Mouse (Mus musculus): ENCODE measurements at regions not wholly inside any gene's neighbourhood (a gene's known extent, or its start where the extent isn't known, plus 50 kb on each side); places are given as distances from the start of the nearest gene placed in this dataset.

DNA sequence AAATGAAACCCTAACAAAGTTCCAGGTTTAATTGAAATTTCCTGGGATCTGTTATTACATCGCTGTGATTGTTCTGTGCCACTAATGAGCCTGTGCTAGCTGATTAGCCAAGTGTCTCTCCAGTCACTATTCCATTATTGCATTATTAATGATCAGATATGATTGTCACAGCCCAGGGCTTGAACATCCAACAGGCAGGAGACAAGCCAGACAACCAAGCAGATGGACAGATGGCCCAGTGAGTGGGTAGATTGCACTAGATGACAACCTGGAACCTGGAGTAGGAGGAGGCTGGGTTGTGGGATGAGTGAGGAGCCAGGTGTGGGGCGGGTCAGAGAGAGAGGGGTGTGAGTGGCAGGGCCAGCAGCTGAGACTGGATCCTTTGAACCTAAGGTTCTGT, 161.6 kb downstream of the Trim29 start:
- Histone ChIP-seq H3K4me3 (ENCODE audit: low read depth, low read length) (no peak overlapping the region), H3K27me3 (ENCODE audit: insufficient read depth, low read length) (no peaks in the 10 kb centered on the region), H3K36me3 (replicated peaks) (no peaks in the 10 kb centered on the region), H3K9me3 (replicated peaks) (peaks cover 33% of the 10 kb centered on the region), H3K4me1 (ENCODE audit: insufficient read depth, low read depth, low read length) (no peaks in the 10 kb centered on the region)
- DNase-seq (ENCODE audit: low spot score) (no peak), ATAC-seq (ENCODE audit: extremely low read depth, insufficient number of reproducible peaks, low FRiP score, poor library complexity, severe bottlenecking) (no peak)
- TF ChIP-seq CTCF (IDR thresholded peaks at IDR 0.05; ENCODE audit: low read depth, low read length) (no peak), POLR2AphosphoS5 (IDR thresholded peaks at IDR 0.05; ENCODE audit: insufficient replicate concordance, low read depth, low read length) (no peak), GATA2 (IDR thresholded peaks at IDR 0.05; ENCODE audit: borderline replicate concordance, low read depth, low read length) (no peak), TAL1 (conservative IDR thresholded peaks at IDR 0.05; ENCODE audit: low read depth, low read length) (no peak), GATA1 (IDR thresholded peaks at IDR 0.05; ENCODE audit: borderline replicate concordance, low read length) (no peak)

DNA sequence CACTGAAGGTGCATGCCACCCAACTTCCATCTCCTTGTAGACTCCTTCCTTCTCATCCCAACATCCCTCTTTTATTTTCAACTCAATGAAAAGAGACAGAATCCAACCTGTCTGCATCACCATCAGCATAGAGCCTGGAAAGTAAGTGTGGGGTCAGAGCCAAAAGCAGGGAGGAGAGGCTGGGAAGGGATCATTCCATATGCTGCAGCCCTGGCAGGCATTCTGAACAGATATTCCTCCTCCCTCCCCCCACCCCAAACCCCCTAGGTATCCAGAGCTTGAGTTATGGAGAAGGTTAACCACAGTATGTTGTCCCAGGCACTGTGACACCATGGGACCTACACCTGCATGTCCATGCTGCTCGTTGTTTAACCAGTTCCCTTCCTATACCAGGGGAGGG, 162.5 kb downstream of the Trim29 start:
- no peak for DNase-seq (ENCODE audit: low spot score)
- H3K4me1 ChIP-seq (ENCODE audit: insufficient read depth, low read depth, low read length), result no peaks in the 10 kb centered on the region
- no peak overlapping the region for H3K4me3 ChIP-seq (ENCODE audit: low read depth, low read length)
- H3K36me3 ChIP-seq (replicated peaks), result no peaks in the 10 kb centered on the region
- no peak for ATAC-seq (ENCODE audit: extremely low read depth, insufficient number of reproducible peaks, low FRiP score, poor library complexity, severe bottlenecking)
- peaks cover 30% of the 10 kb centered on the region for H3K9me3 ChIP-seq (replicated peaks)
- no peak for TF ChIP-seq GATA1 (IDR thresholded peaks at IDR 0.05; ENCODE audit: borderline replicate concordance, low read length)
- no peak for TF ChIP-seq TAL1 (conservative IDR thresholded peaks at IDR 0.05; ENCODE audit: low read depth, low read length)
- no peak for TF ChIP-seq CTCF (IDR thresholded peaks at IDR 0.05; ENCODE audit: low read depth, low read length)
- TF ChIP-seq POLR2AphosphoS5 (IDR thresholded peaks at IDR 0.05; ENCODE audit: insufficient replicate concordance, low read depth, low read length), result no peak
- TF ChIP-seq GATA2 (IDR thresholded peaks at IDR 0.05; ENCODE audit: borderline replicate concordance, low read depth, low read length), result no peak
- no peaks in the 10 kb centered on the region for H3K27me3 ChIP-seq (ENCODE audit: insufficient read depth, low read length)

DNA sequence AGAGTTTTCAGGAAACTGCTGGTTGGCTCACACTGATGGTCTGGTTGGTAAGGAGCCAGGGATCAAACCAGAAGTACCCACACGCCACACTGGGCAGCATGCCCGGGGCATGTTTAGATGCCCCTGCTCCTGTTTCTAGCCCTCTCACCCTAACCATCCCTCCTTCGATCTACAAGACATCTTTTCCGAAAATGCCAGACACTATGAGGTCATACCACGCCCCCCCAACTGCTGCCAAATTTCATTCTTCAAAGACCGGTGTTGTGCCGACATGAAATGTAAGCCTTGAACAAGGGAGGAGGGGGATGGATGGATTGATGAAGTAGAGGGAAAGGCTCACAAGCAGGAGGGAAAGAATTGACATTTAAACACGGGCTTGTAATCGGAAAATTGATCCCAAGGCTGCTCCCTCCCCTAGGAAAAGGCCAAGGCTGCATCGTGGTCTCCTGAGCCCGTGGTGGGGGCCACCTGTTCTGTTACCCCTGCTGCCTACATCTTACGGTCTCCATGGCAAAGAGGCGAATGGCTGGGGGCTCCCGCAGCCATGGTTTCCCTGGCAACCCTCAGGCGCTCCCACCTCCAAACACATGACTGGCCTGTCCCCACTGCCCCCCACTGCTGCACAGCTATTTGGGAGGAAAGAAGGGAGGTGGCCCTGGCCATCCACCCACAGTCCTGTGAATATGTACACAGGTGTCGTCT, 163.1 kb downstream of the Trim29 start:
- Histone ChIP-seq H3K36me3 (replicated peaks) (no peaks in the 10 kb centered on the region), H3K27me3 (ENCODE audit: insufficient read depth, low read length) (no peaks in the 10 kb centered on the region), H3K4me3 (ENCODE audit: low read depth, low read length) (no peak overlapping the region), H3K9me3 (replicated peaks) (peaks cover 32% of the 10 kb centered on the region), H3K4me1 (ENCODE audit: insufficient read depth, low read depth, low read length) (no peaks in the 10 kb centered on the region)
- TF ChIP-seq GATA1 (IDR thresholded peaks at IDR 0.05; ENCODE audit: borderline replicate concordance, low read length) (no peak), TAL1 (conservative IDR thresholded peaks at IDR 0.05; ENCODE audit: low read depth, low read length) (no peak), POLR2AphosphoS5 (IDR thresholded peaks at IDR 0.05; ENCODE audit: insufficient replicate concordance, low read depth, low read length) (no peak), CTCF (IDR thresholded peaks at IDR 0.05; ENCODE audit: low read depth, low read length) (no peak)
- DNase-seq (ENCODE audit: low spot score), result no peak
- ATAC-seq (ENCODE audit: extremely low read depth, insufficient number of reproducible peaks, low FRiP score, poor library complexity, severe bottlenecking), result no peak

DNA sequence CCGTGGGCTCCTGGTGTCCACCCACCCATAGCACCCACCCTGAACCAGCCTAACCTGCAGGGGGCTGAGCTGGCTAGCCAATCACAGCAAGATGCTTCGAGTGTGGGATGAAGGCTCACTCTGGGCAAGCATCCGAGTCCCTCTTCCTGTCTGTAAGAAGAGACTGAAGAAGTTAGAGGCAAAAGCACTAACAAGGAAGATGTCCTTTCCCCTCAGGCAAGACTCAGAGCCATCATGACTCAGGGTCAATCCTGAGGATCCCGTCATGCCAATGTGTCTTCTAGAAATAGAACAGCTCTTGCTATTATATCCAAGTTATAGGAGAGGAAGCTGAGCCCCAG, 163.6 kb downstream of the Trim29 start:
- ATAC-seq (ENCODE audit: extremely low read depth, insufficient number of reproducible peaks, low FRiP score, poor library complexity, severe bottlenecking) (no peak), DNase-seq (ENCODE audit: low spot score) (no peak)
- H3K4me3 ChIP-seq (ENCODE audit: low read depth, low read length), result no peak overlapping the region
- TF ChIP-seq GATA1 (IDR thresholded peaks at IDR 0.05; ENCODE audit: borderline replicate concordance, low read length) (no peak), GATA2 (IDR thresholded peaks at IDR 0.05; ENCODE audit: borderline replicate concordance, low read depth, low read length) (no peak), TAL1 (conservative IDR thresholded peaks at IDR 0.05; ENCODE audit: low read depth, low read length) (no peak), CTCF (IDR thresholded peaks at IDR 0.05; ENCODE audit: low read depth, low read length) (no peak), POLR2AphosphoS5 (IDR thresholded peaks at IDR 0.05; ENCODE audit: insufficient replicate concordance, low read depth, low read length) (no peak)
- H3K9me3 ChIP-seq (replicated peaks), result peaks cover 31% of the 10 kb centered on the region
- no peaks in the 10 kb centered on the region for H3K36me3 ChIP-seq (replicated peaks)
- H3K4me1 ChIP-seq (ENCODE audit: insufficient read depth, low read depth, low read length), result no peaks in the 10 kb centered on the region
- H3K27me3 ChIP-seq (ENCODE audit: insufficient read depth, low read length), result no peaks in the 10 kb centered on the region

DNA sequence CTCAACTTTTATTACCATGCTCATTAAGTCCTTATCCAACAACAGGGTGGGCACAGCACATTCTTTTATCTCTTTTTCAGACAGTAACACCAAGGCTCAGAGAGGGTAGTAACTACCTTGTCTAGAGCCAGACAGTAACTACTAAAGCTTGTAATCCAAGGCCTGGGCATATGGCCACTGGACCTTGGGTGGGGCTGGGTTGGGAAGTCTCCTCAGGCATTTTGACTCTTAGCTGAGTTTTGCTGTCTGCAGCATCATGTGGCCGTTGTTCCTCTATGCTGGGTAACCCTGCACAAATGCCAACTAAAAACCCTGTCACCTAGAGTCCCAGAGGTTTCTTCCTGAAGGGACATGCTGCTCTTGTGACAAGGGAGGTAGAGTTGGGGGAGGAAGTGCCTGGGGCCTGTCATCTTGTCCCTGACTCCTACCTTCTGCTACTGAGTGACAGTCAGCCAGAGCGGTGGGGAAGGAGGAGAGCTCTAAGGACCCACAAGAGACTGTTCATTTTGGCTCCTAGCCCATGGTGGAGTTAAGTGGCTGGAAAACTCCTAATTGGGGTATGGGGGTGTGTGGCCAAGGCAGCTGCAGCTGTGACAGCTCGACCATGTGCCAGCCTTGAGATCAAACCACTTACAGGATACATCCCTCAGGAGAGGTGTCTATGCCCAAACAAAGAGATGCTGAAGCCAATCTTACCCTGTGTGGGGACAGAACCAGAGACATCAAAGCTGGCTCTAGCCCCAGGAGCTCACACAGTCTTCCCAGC, 170.4 kb downstream of the Trim29 start:
- Histone ChIP-seq H3K4me1 (ENCODE audit: insufficient read depth, low read depth, low read length) (no peaks in the 10 kb centered on the region), H3K27me3 (ENCODE audit: insufficient read depth, low read length) (0 out of 2 replicates have a peak, but pooled peaks cover 3% of the 10 kb centered on the region), H3K9me3 (replicated peaks) (peaks cover 19% of the 10 kb centered on the region), H3K4me3 (ENCODE audit: low read depth, low read length) (no peak overlapping the region), H3K36me3 (replicated peaks) (no peaks in the 10 kb centered on the region)
- TF ChIP-seq TAL1 (conservative IDR thresholded peaks at IDR 0.05; ENCODE audit: low read depth, low read length) (no peak), CTCF (IDR thresholded peaks at IDR 0.05; ENCODE audit: low read depth, low read length) (no peak), GATA1 (IDR thresholded peaks at IDR 0.05; ENCODE audit: borderline replicate concordance, low read length) (no peak), GATA2 (IDR thresholded peaks at IDR 0.05; ENCODE audit: borderline replicate concordance, low read depth, low read length) (no peak), POLR2AphosphoS5 (IDR thresholded peaks at IDR 0.05; ENCODE audit: insufficient replicate concordance, low read depth, low read length) (no peak)
- DNase-seq (ENCODE audit: low spot score) (no peak), ATAC-seq (ENCODE audit: extremely low read depth, insufficient number of reproducible peaks, low FRiP score, poor library complexity, severe bottlenecking) (no peak)
